Mouse (Mus musculus) left cerebral cortex, adult 18-20 months (tissue): ENCODE measurements around the gene Fancc. TPM values are rescaled to one million over a fixed set of nuclear protein-coding genes. Genes with fewer than 3 reads are reported as not detected.

Experiments used
- DNase-seq, 2 experiments: peaks; one replicate each; pipeline ENCODE4 v3.0.0; 2021 to 2022; ENCODE audit warnings: low spot score in 2 of 2, mixed read lengths in 1 of 2
- microRNA-seq, 2 experiments: library from miRNA; unstranded; fragments of <30 nt; microRNA quantifications; one replicate each; pipeline ENCODE4 v1.2.0; 2021
- total RNA-seq, 2 experiments: library from RNA; stranded (reverse); gene quantifications; 2 replicates each; pipeline ENCODE4 v1.2.3; 2021

The Fancc gene
- total RNA-seq, 2 experiments from 2014 or later = 8.0 to 9.3 TPM

GRCm38 (mm10) chr13:63247631-63248030 lies 249.4 kb downstream of the Fancc start:
- DNase-seq = no peak

GRCm38 (mm10) chr13:63247041-63247440 lies 250.0 kb downstream of the Fancc start:
- DNase-seq = no peak

- DNase-seq = no peak
Measured at GRCm38 (mm10) chr13:63246332-63246940, 250.6 kb downstream of the Fancc start.

- DNase-seq = no peak
Measured at GRCm38 (mm10) chr13:63245812-63246211, 251.3 kb downstream of the Fancc start.

GRCm38 (mm10) chr13:63245218-63245617 lies 251.9 kb downstream of the Fancc start:
- no peak for DNase-seq

- DNase-seq = no peak
Measured at GRCm38 (mm10) chr13:63244425-63244824, 252.7 kb downstream of the Fancc start.

GRCm38 (mm10) chr13:63243586-63243985 lies 253.5 kb downstream of the Fancc start:
- DNase-seq = no peak

GRCm38 (mm10) chr13:63242401-63243192 lies 254.5 kb downstream of the Fancc start:
- DNase-seq = peak; percentile 45 to 55

GRCm38 (mm10) chr13:63241665-63242064 lies 255.4 kb downstream of the Fancc start:
- no peak for DNase-seq

- DNase-seq = peak in 1 of 2 experiments; percentile 43
Measured at GRCm38 (mm10) chr13:63240835-63241234, 256.2 kb downstream of the Fancc start.

- peak; percentile 77 to 83 for DNase-seq
Measured at GRCm38 (mm10) chr13:63239877-63240671, 257.0 kb downstream of the Fancc start.

GRCm38 (mm10) chr13:63239301-63239804 lies 257.7 kb downstream of the Fancc start:
- no peak for DNase-seq

GRCm38 (mm10) chr13:63238045-63238444 lies 259.0 kb downstream of the Fancc start:
- no peak for DNase-seq

- no peak for DNase-seq
Measured at GRCm38 (mm10) chr13:63236159-63236893, 260.8 kb downstream of the Fancc start.

GRCm38 (mm10) chr13:63235551-63235950 lies 261.5 kb downstream of the Fancc start:
- no peak for DNase-seq

Small RNAs within 50 kb of the gene (microRNA-seq; reads per million reads assigned to microRNA genes)
- 23,164 to 23,300 reads per million in 2 experiments for gene Mir23b
- gene Mir24-1 = 0 reads per million in 2 experiments
- gene Mir27b = 1,722 to 2,083 reads per million in 2 experiments
- gene Mir3074-1 = 0 reads per million in 2 experiments

Other genes with a start within 250 kb of the Fancc start
- 10 to 100 TPM; 49.4 to 55.7 TPM for gene Ptch1, start 76.3 kb upstream of the Fancc start, total RNA-seq